Mouse (Mus musculus) intestine, postnatal 0 days (tissue): ENCODE results near the gene Pla2g3. TPM values are rescaled to one million over a fixed set of nuclear protein-coding genes. Genes with fewer than 3 reads are reported as not detected.

Experiments used
- ATAC-seq: fragments of 200-750 bp; cut with Nextera tagmentation; 2 replicates; pipeline ENCODE4 v1.8.0; 2017; ENCODE audit warnings: mild to moderate bottlenecking, moderate TSS enrichment, moderate library complexity
- H3K27ac ChIP-seq: fragments of 300-500 bp; sonication (generic); 2 replicates; pipeline ENCODE4 v1.5.1; 2014; ENCODE audit warnings: mild to moderate bottlenecking, low read depth, low read length, moderate library complexity
- H3K27me3 ChIP-seq: fragments of 300-500 bp; sonication (generic); replicated peaks from 2 replicates; pipeline ENCODE4 v1.6.1; 2014; ENCODE audit warnings: low read length, mixed read lengths; ENCODE audit not compliant: control insufficient read depth, insufficient read depth
- H3K36me3 ChIP-seq: fragments of 300-500 bp; sonication (generic); 2 replicates; pipeline ENCODE4 v1.6.1; 2014; ENCODE audit warnings: mild to moderate bottlenecking, moderate library complexity; ENCODE audit not compliant: control insufficient read depth, insufficient read depth
- H3K4me1 ChIP-seq: fragments of 300-500 bp; sonication (generic); replicated peaks from 2 replicates; pipeline ENCODE4 v1.6.1; 2014; ENCODE audit warnings: antibody characterized with exemption, low read length, mixed read lengths; ENCODE audit not compliant: control insufficient read depth, insufficient read depth
- H3K4me2 ChIP-seq: fragments of 300-500 bp; sonication (generic); replicated peaks from 2 replicates; pipeline ENCODE4 v1.6.1; 2014; ENCODE audit warnings: low read depth, mild to moderate bottlenecking, moderate library complexity
- H3K4me3 ChIP-seq: fragments of 300-500 bp; sonication (generic); 2 replicates; pipeline ENCODE4 v1.5.1; 2014; ENCODE audit warnings: low read depth, low read length
- H3K9ac ChIP-seq: fragments of 300-500 bp; sonication (generic); 2 replicates; pipeline ENCODE4 v1.6.1; 2014; ENCODE audit warnings: mild to moderate bottlenecking, low read depth, low read length
- H3K9me3 ChIP-seq: fragments of 300-500 bp; sonication (generic); 2 replicates; pipeline ENCODE4 v1.6.1; 2016; ENCODE audit warnings: mixed run types; ENCODE audit not compliant: control insufficient read depth
- CTCF ChIP-seq: sonication (generic); IDR thresholded peaks from 2 replicates; pipeline ENCODE4 v1.5.1; 2016; ENCODE audit warnings: low read depth, mild to moderate bottlenecking, control low read depth, antibody characterized with exemption, moderate library complexity
- WGBS: fragments of 180-500 bp; shearing (Covaris S2); extraction: QIAGEN DNeasy Blood & Tissue Kit; methylation state at CpG from one replicate; pipeline ENCODE4 v1.1.7; 2014; 5-methylcytosine and 5-hydroxymethylcytosine counted together
- polyA plus RNA-seq: library from polyadenylated mRNA; unstranded; fragments of >200 nt; fragmentation: Nextera tagmentation; extraction: Ambion mirVana; gene quantifications from 2 replicates; pipeline ENCODE4 v1.2.1, GENCODE M21; 2015

The Pla2g3 gene
- polyA plus RNA-seq: 0.17 and 0.30 TPM in 2 replicates

GRCm38 (mm10) chr11:3487952-3488570 is at the start of gene Pla2g3:
Gene Pla2g3 (plus strand): TSS chr11:3488284.
- 34% methylated on average over 11 of the region's 11 CpGs for WGBS

GRCm38 (mm10) chr11:3441696-3442443 is 46.2 kb upstream of the Pla2g3 start:
- Histone ChIP-seq H3K9ac (no peak overlapping the region), H3K4me3 (no peak overlapping the region), H3K4me1 (no peaks in the 10 kb centered on the region), H3K36me3 (no peaks in the 10 kb centered on the region), H3K27ac (no peak overlapping the region), H3K4me2 (no peak overlapping the region), H3K9me3 (no peaks in the 10 kb centered on the region), H3K27me3 (no peaks in the 10 kb centered on the region)
- ATAC-seq: no peak
- TF ChIP-seq CTCF: no peak

More at GRCm38 (mm10) chr11:3487952-3488570, at the start of gene Pla2g3:
- TF ChIP-seq CTCF: no peak
- H3K4me2 ChIP-seq: no peak within 1 kb of the TSS
- no peak within 1 kb of the TSS for H3K4me3 ChIP-seq
- H3K4me1 ChIP-seq: no peaks in the 10 kb centered on the region
- no peak for ATAC-seq
- no peak within 1 kb of the TSS for H3K9ac ChIP-seq
- no peaks in the 10 kb centered on the region for H3K27me3 ChIP-seq
- H3K9me3 ChIP-seq: no peaks in the 10 kb centered on the region
- no peak within 1 kb of the TSS for H3K27ac ChIP-seq
- H3K36me3 ChIP-seq: no peaks in the 10 kb centered on the region

- H3K4me1 ChIP-seq: no peaks in the 10 kb centered on the region
- H3K4me2 ChIP-seq: no peak overlapping the region
- no peak overlapping the region for H3K4me3 ChIP-seq
- no peak overlapping the region for H3K27ac ChIP-seq
- no peak for ATAC-seq
- no peaks in the 10 kb centered on the region for H3K9me3 ChIP-seq
- H3K9ac ChIP-seq: no peak overlapping the region
- 71% methylated on average over 4 of the region's 4 CpGs for WGBS
- H3K27me3 ChIP-seq: no peaks in the 10 kb centered on the region
- H3K36me3 ChIP-seq: no peaks in the 10 kb centered on the region
- TF ChIP-seq CTCF: no peak
Observed at GRCm38 (mm10) chr11:3442677-3443076, 45.4 kb upstream of the Pla2g3 start.

GRCm38 (mm10) chr11:3443091-3443490 is 45.0 kb upstream of the Pla2g3 start:
- no peak for ATAC-seq
- Histone ChIP-seq H3K9me3 (no peaks in the 10 kb centered on the region), H3K4me3 (no peak overlapping the region), H3K27ac (no peak overlapping the region), H3K4me2 (no peak overlapping the region), H3K27me3 (no peaks in the 10 kb centered on the region), H3K36me3 (no peaks in the 10 kb centered on the region), H3K4me1 (no peaks in the 10 kb centered on the region), H3K9ac (no peak overlapping the region)
- WGBS: 92% methylated on average over 2 of the region's 2 CpGs
- TF ChIP-seq CTCF: no peak

GRCm38 (mm10) chr11:3444875-3445274 is 43.2 kb upstream of the Pla2g3 start:
- WGBS: 61% methylated on average over 8 of the region's 8 CpGs
- no peak for ATAC-seq
- Histone ChIP-seq H3K27me3 (no peaks in the 10 kb centered on the region), H3K4me3 (no peak overlapping the region), H3K4me1 (no peaks in the 10 kb centered on the region), H3K4me2 (no peak overlapping the region), H3K27ac (no peak overlapping the region), H3K36me3 (0 out of 2 replicates have a peak, but pooled peaks cover 5% of the 10 kb centered on the region), H3K9ac (no peak overlapping the region), H3K9me3 (no peaks in the 10 kb centered on the region)
- TF ChIP-seq CTCF: no peak

- Histone ChIP-seq H3K36me3 (peaks cover 10% of the 10 kb centered on the region; the same call in 1 of the 2 replicates), H3K4me3 (peak overlapping the region; percentile 94), H3K27me3 (no peaks in the 10 kb centered on the region), H3K9me3 (no peaks in the 10 kb centered on the region), H3K27ac (peak overlapping the region; percentile 97), H3K4me2 (peak overlapping the region; percentile 96), H3K9ac (peak overlapping the region; percentile 85), H3K4me1 (0 out of 2 replicates have a peak, but pooled peaks cover 3% of the 10 kb centered on the region)
- ATAC-seq: peak; percentile 13
- under 1% methylated on average over 20 of the region's 20 CpGs for WGBS
- no peak for TF ChIP-seq CTCF
Observed at GRCm38 (mm10) chr11:3451701-3452163, 36.4 kb upstream of the Pla2g3 start.
